Mouse (Mus musculus) hindbrain, embryonic 13.5 days (tissue): ENCODE data around the gene Dazap1. TPM values are rescaled to one million over a fixed set of nuclear protein-coding genes. Genes with fewer than 3 reads are reported as not detected.

ENCODE experiments used
- ATAC-seq: fragments of 200-750 bp; cut with Nextera tagmentation; 2 replicates; pipeline ENCODE4 v1.8.0; 2017; ENCODE audit warnings: moderate TSS enrichment; ENCODE audit not compliant: low FRiP score
- H3K27ac ChIP-seq: fragments of 300-500 bp; sonication (generic); 2 replicates; pipeline ENCODE4 v1.5.1; 2015; ENCODE audit warnings: inconsistent platforms, mild to moderate bottlenecking, moderate library complexity
- H3K27me3 ChIP-seq: fragments of 300-500 bp; sonication (generic); 2 replicates; pipeline ENCODE4 v1.6.1; 2015; ENCODE audit warnings: mild to moderate bottlenecking, inconsistent platforms
- H3K36me3 ChIP-seq: fragments of 300-500 bp; sonication (generic); 2 replicates; pipeline ENCODE4 v1.6.1; 2015; ENCODE audit warnings: mild to moderate bottlenecking, inconsistent platforms
- H3K4me1 ChIP-seq: fragments of 300-500 bp; sonication (generic); replicated peaks from 2 replicates; pipeline ENCODE4 v1.6.1; 2015; ENCODE audit warnings: inconsistent platforms
- H3K4me2 ChIP-seq: fragments of 300-500 bp; sonication (generic); 2 replicates; pipeline ENCODE4 v1.6.1; 2015; ENCODE audit warnings: inconsistent platforms, mild to moderate bottlenecking, moderate library complexity
- H3K4me3 ChIP-seq: fragments of 300-500 bp; sonication (generic); 2 replicates; pipeline ENCODE4 v1.5.1; 2015; ENCODE audit warnings: mild to moderate bottlenecking, inconsistent platforms
- H3K9ac ChIP-seq: fragments of 300-500 bp; sonication (generic); 2 replicates; pipeline ENCODE4 v1.6.1; 2015; ENCODE audit warnings: mild to moderate bottlenecking, inconsistent platforms
- H3K9me3 ChIP-seq: fragments of 300-500 bp; sonication (generic); 2 replicates; pipeline ENCODE4 v1.6.1; 2016; ENCODE audit warnings: inconsistent platforms
- WGBS: fragments of 180-500 bp; shearing (Covaris S2); methylation state at CpG from one replicate; pipeline ENCODE4 v1.1.7; 2015; 5-methylcytosine and 5-hydroxymethylcytosine counted together
- polyA plus RNA-seq: library from polyadenylated mRNA; unstranded; fragments of >200 nt; fragmentation: Nextera tagmentation; extraction: Ambion mirVana; gene quantifications from 2 replicates; pipeline ENCODE4 v1.2.1, GENCODE M21; 2015

Dazap1 gene
- polyA plus RNA-seq, 1 experiment from 2014 or later = 61.6 TPM

DNA sequence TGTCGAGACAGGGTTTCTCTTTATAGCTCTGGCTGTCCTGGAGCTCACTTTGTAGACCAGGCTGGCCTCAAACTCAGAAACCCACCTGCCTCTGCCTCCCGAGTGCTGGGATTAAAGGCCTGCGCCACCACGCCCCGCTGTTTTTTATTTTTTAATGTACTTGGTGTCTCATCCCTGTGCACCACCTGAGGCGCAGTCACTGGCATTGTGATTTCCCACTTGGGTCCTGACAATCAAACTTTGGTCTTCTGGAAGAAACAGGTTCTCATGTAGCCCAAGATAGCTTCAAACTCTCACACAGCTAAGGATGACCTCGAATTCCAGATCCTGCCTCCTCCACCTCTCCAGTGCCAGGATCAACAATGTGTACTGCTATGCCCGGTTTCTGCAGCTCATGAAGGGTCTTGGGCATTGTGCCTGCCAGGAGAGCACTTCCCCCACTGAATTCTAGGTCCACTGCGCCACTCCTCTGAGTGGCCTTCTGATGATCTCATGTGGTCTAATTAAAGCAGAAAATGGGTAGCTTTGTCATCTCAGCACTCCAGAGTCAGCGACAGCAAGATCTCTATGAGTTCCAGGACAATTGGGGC is 1.6 kb downstream of the Dazap1 start:
- H3K9ac ChIP-seq = no peak overlapping the region
- H3K9me3 ChIP-seq = no peaks in the 10 kb centered on the region
- H3K4me2 ChIP-seq = no peak overlapping the region
- 94% methylated on average over 10 of the region's 10 CpGs for WGBS
- ATAC-seq = no peak
- H3K4me3 ChIP-seq = no peak overlapping the region
- no peaks in the 10 kb centered on the region for H3K27me3 ChIP-seq
- peaks cover 22% of the 10 kb centered on the region for H3K36me3 ChIP-seq
- peaks cover 63% of the 10 kb centered on the region for H3K4me1 ChIP-seq
- no peak overlapping the region for H3K27ac ChIP-seq

DNA sequence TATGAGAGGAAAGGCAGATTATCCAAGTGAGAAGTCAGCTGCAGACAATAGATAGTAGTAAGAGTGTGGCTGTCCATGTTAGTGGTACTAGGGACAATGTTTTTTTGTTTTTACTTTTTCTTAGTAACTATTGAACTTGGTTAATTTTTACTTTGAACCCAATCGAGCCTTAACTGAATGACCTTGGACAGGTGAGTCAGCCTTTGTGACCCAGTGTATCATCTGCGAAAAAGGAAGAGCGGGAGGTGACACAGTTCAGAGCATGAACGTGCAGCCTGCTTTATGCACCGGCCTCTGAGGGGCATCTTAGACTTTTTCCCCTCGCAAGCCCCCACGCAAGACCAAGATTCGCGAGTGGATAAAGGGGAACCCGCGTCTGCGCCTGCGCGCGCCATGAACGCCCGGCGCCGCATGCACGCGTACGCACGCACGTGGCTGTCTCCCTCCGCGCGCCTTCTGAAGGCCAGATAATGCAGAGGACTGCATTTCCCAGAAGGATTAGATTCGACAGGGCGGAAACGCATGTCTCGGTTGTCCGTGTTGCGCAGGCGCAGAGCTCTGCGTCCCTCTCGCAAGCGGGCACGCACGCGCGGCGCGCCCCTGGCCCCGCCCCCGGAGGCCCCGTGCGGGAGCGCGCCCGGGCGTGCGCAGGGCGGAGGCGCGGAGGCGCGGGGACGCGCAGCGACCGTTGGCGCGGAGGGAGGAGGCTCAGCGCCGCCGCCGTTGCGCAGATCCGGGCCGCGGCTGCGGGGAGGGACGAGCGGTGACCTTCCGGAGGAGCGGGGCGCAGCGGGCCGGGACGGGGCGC is 3.3 kb downstream of the Dazap1 start:
- WGBS = 2% methylated on average over 77 of the region's 81 CpGs

GRCm38 (mm10) chr10:80265149-80265486 is 3.8 kb downstream of the Dazap1 start:
- ATAC-seq = no peak
- Histone ChIP-seq H3K4me1 (peaks cover 68% of the 10 kb centered on the region), H3K4me3 (peak overlapping the region; percentile 72), H3K36me3 (peaks cover 16% of the 10 kb centered on the region; the same call in 1 of the 2 replicates), H3K27me3 (no peaks in the 10 kb centered on the region), H3K4me2 (peak overlapping the region; percentile 79), H3K9ac (peak overlapping the region; percentile 91), H3K27ac (peak overlapping the region; percentile 80), H3K9me3 (no peaks in the 10 kb centered on the region)
- WGBS = under 1% methylated on average over 18 of the region's 18 CpGs

More for the DNA sequence above, 3.3 kb downstream of the Dazap1 start:
- peak overlapping the region; percentile 91 for H3K9ac ChIP-seq
- peak overlapping the region; percentile 72 for H3K4me3 ChIP-seq
- no peaks in the 10 kb centered on the region for H3K9me3 ChIP-seq
- peak; percentile 79 for ATAC-seq
- H3K27me3 ChIP-seq = no peaks in the 10 kb centered on the region
- H3K36me3 ChIP-seq = peaks cover 14% of the 10 kb centered on the region; the same call in 1 of the 2 replicates
- H3K4me1 ChIP-seq = peaks cover 68% of the 10 kb centered on the region
- H3K27ac ChIP-seq = peak overlapping the region; percentile 80
- H3K4me2 ChIP-seq = peak overlapping the region; percentile 79

- 96% methylated on average over 2 of the region's 2 CpGs for WGBS
- Histone ChIP-seq H3K36me3 (peaks cover 46% of the 10 kb centered on the region), H3K9ac (peak overlapping the region; percentile 58; the same call in 1 of the 2 replicates), H3K4me3 (no peak overlapping the region), H3K9me3 (no peaks in the 10 kb centered on the region), H3K27me3 (no peaks in the 10 kb centered on the region), H3K27ac (peak overlapping the region; percentile 55; the same call in 1 of the 2 replicates), H3K4me2 (no peak overlapping the region), H3K4me1 (peaks cover 73% of the 10 kb centered on the region)
- no peak for ATAC-seq
Observed at GRCm38 (mm10) chr10:80270099-80270498, 8.8 kb downstream of the Dazap1 start.

GRCm38 (mm10) chr10:80270734-80271181 is 9.5 kb downstream of the Dazap1 start:
- peaks cover 50% of the 10 kb centered on the region for H3K36me3 ChIP-seq
- H3K4me1 ChIP-seq = peaks cover 70% of the 10 kb centered on the region
- H3K4me3 ChIP-seq = no peak overlapping the region
- no peaks in the 10 kb centered on the region for H3K27me3 ChIP-seq
- ATAC-seq = no peak
- 78% methylated on average over 6 of the region's 6 CpGs for WGBS
- H3K4me2 ChIP-seq = no peak overlapping the region
- H3K9me3 ChIP-seq = no peaks in the 10 kb centered on the region
- H3K27ac ChIP-seq = peak overlapping the region; percentile 55
- peak overlapping the region; percentile 58; the same call in 1 of the 2 replicates for H3K9ac ChIP-seq

DNA sequence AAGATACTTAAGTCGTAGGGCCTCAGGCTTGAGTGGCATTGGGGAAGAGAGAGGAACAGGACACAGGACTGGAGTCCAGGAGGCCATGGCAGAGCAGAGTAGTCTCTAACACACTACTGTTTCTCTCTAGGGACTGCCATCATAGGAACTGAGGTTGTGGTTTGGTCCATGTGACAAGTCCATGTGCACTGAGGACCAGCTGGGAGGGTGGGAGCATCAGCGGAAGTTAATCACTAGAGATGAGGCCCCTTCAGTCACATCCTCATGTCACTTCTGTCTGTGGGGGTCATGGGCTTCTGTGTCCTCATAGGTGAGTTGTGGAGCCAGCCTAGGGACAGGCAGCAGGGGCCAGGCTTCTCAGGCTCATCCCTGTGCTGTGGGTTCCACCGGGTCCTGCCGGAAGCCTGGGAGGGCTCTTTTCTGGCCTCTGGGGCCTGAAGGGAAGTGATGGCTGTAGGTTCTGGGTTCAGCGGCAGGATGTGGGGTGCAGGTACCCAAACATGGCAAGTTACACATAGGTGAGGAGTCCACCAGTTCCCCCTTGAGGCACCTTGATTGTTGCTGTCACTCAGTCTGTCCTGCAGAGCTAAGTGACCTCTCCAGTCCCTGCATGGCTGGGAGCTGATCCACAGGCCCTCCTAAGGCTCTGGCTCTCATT is 10.0 kb downstream of the Dazap1 start:
- Histone ChIP-seq H3K9me3 (no peaks in the 10 kb centered on the region), H3K27ac (no peak overlapping the region), H3K4me3 (no peak overlapping the region), H3K4me2 (no peak overlapping the region), H3K27me3 (no peaks in the 10 kb centered on the region), H3K4me1 (peaks cover 65% of the 10 kb centered on the region), H3K9ac (peak overlapping the region; percentile 58; the same call in 1 of the 2 replicates), H3K36me3 (peaks cover 56% of the 10 kb centered on the region)
- no peak for ATAC-seq
- 86% methylated on average over 5 of the region's 5 CpGs for WGBS

- no peak overlapping the region for H3K4me3 ChIP-seq
- H3K9ac ChIP-seq = peak overlapping the region; percentile 58
- peaks cover 62% of the 10 kb centered on the region for H3K36me3 ChIP-seq
- 0 out of 2 replicates have a peak overlapping the region, but pooled peaks have one; percentile 13 for H3K27ac ChIP-seq
- no peak overlapping the region for H3K4me2 ChIP-seq
- H3K4me1 ChIP-seq = peaks cover 57% of the 10 kb centered on the region
- H3K27me3 ChIP-seq = no peaks in the 10 kb centered on the region
- ATAC-seq = no peak
- WGBS = 91% methylated on average over 8 of the region's 8 CpGs
- no peaks in the 10 kb centered on the region for H3K9me3 ChIP-seq
Observed at GRCm38 (mm10) chr10:80271870-80272585, 10.7 kb downstream of the Dazap1 start.

DNA sequence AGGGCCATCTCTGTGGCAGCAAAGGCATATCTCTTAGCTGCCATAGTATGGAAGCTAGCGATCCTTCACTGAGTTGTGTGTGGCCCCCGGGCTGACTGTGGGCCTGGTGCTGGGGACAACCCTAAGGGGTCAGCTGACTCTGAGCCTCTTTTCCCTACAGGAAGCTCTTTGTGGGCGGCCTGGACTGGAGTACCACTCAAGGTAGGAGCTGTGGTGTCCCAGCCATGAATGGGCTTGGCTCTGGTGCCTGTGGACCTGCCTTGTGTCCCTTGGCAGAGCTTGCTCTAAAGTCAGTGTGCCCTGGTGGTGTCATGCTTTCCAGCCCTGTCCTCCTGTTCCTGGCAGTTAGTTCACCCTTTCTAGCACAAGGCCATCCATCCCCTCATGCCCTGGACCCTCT is 12.6 kb downstream of the Dazap1 start:
- 88% methylated on average over 3 of the region's 3 CpGs for WGBS
- peaks cover 71% of the 10 kb centered on the region for H3K36me3 ChIP-seq
- H3K27me3 ChIP-seq = no peaks in the 10 kb centered on the region
- H3K9me3 ChIP-seq = no peaks in the 10 kb centered on the region
- ATAC-seq = no peak
- H3K4me2 ChIP-seq = no peak overlapping the region
- no peak overlapping the region for H3K4me3 ChIP-seq
- H3K27ac ChIP-seq = no peak overlapping the region
- peaks cover 39% of the 10 kb centered on the region for H3K4me1 ChIP-seq
- H3K9ac ChIP-seq = peak overlapping the region; percentile 16; the same call in 1 of the 2 replicates

DNA sequence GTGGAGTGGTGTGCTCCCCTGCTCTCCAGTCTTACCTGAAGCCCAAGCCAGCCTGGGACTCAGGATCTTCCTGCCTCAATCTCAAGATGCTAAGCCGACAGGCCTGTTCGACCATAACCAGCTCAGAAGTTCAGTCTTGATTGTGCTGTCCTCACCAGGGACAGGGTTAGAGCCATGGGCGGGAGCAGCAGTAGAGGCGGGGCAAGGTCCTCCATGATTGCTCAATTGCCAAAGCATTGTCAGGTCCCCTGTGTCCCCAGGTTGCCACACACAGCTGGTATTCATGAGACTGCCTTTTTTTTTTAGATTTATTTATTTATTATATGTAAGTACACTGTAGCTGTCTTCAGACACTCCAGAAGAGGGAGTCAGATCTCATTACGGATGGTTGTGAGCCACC is 15.0 kb downstream of the Dazap1 start:
- Histone ChIP-seq H3K27ac (no peak overlapping the region), H3K4me1 (peaks cover 17% of the 10 kb centered on the region), H3K27me3 (no peaks in the 10 kb centered on the region), H3K9ac (no peak overlapping the region), H3K9me3 (no peaks in the 10 kb centered on the region), H3K4me3 (no peak overlapping the region), H3K4me2 (no peak overlapping the region), H3K36me3 (peaks cover 86% of the 10 kb centered on the region)
- WGBS = 94% methylated on average over 5 of the region's 5 CpGs
- no peak for ATAC-seq

DNA sequence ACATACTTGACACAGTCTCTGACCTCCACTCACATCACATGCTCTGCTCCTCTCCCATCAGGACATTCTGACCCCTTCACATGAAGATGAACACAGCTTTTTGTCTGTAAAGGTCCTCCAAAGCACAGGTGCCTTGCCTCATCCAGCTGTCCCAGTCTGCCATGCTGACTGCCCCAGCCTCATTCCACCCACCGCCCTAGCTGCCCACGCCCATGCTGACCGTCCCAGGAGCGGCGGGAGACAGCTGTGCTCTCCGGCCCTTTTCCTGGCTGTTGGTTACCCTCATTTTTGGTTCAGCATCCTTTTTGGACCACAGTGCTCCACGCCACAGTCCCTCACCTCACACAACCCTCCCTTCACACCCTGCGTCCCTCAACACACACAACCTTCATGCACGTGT is 17.1 kb downstream of the Dazap1 start:
- Histone ChIP-seq H3K4me2 (no peak overlapping the region), H3K9ac (no peak overlapping the region), H3K4me3 (no peak overlapping the region), H3K9me3 (no peaks in the 10 kb centered on the region), H3K27ac (no peak overlapping the region), H3K27me3 (no peaks in the 10 kb centered on the region), H3K4me1 (peaks cover 19% of the 10 kb centered on the region), H3K36me3 (peaks cover 93% of the 10 kb centered on the region)
- WGBS = 98% methylated on average over 9 of the region's 9 CpGs
- no peak for ATAC-seq

- Histone ChIP-seq H3K36me3 (peaks cover 93% of the 10 kb centered on the region), H3K4me3 (no peak overlapping the region), H3K9me3 (no peaks in the 10 kb centered on the region), H3K27ac (no peak overlapping the region), H3K4me1 (peaks cover 14% of the 10 kb centered on the region), H3K4me2 (no peak overlapping the region), H3K27me3 (no peaks in the 10 kb centered on the region), H3K9ac (no peak overlapping the region)
- no peak for ATAC-seq
- WGBS = 93% methylated on average over 12 of the region's 12 CpGs
Observed at GRCm38 (mm10) chr10:80279273-80279672, 18.0 kb downstream of the Dazap1 start.

DNA sequence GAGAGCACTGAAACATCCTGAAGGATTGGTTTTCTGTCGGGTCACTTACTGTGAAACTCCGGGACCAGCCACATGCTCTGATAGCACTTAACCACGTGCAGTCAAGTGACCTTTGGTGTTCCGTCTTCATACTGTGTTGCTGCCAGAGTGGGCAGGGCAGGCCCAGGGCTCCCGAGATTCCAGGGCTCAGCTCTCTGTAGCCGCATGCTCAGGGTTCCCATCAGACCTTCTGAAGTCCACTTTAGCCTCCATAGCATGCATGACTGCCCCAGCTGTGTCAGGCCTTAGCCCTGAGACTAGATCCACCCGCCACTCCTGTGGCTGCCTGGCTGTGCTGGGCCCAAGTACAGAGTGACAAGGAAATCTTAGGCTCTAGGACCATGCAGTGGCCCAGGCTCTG is 20.0 kb downstream of the Dazap1 start:
- Histone ChIP-seq H3K9me3 (no peaks in the 10 kb centered on the region), H3K36me3 (peaks cover 95% of the 10 kb centered on the region), H3K9ac (peak overlapping the region; percentile 49; the same call in 1 of the 2 replicates), H3K4me3 (no peak overlapping the region), H3K4me1 (peaks cover 14% of the 10 kb centered on the region), H3K4me2 (no peak overlapping the region), H3K27me3 (no peaks in the 10 kb centered on the region), H3K27ac (peak overlapping the region; percentile 65)
- ATAC-seq = no peak
- 85% methylated on average over 7 of the region's 7 CpGs for WGBS
